Mouse (Mus musculus): ENCODE results near the gene Edem3.
"Not testable (repeated sequence)": the region's sequence is repeated elsewhere in the genome, so short reads cannot be mapped to it uniquely, and the experiment has no call there.

Edem3 gene

GRCm38 (mm10) chr1:151752946-151753345 lies 2.2 kb upstream of the Edem3 start:
- DNase-seq (ENCODE audit: low spot score): no peak

GRCm38 (mm10) chr1:151753374-151753929 lies 1.7 kb upstream of the Edem3 start:
- DNase-seq (ENCODE audit: low spot score): no peak

- DNase-seq (ENCODE audit: low spot score): peak; percentile 11
Measured at GRCm38 (mm10) chr1:151754028-151754489, 1.1 kb upstream of the Edem3 start.

- no peak for DNase-seq (ENCODE audit: low spot score)
Measured at GRCm38 (mm10) chr1:151755660-151756424, 671 bp downstream of the Edem3 start.

GRCm38 (mm10) chr1:151756425-151756728 lies 1.2 kb downstream of the Edem3 start:
- no peak for DNase-seq (ENCODE audit: low spot score)

GRCm38 (mm10) chr1:151758301-151758700 lies 3.1 kb downstream of the Edem3 start:
- DNase-seq (ENCODE audit: low spot score): no peak

- DNase-seq (ENCODE audit: low spot score): no peak
Measured at GRCm38 (mm10) chr1:151758991-151759390, 3.8 kb downstream of the Edem3 start.

- no peak for DNase-seq (ENCODE audit: low spot score)
Measured at GRCm38 (mm10) chr1:151764236-151764635, 9.1 kb downstream of the Edem3 start.

GRCm38 (mm10) chr1:151766166-151766565 lies 11.0 kb downstream of the Edem3 start:
- no peak for DNase-seq (ENCODE audit: low spot score)

GRCm38 (mm10) chr1:151766976-151767654 lies 11.9 kb downstream of the Edem3 start:
- no peak for DNase-seq (ENCODE audit: low spot score)

GRCm38 (mm10) chr1:151769200-151769913 lies 14.2 kb downstream of the Edem3 start:
- DNase-seq (ENCODE audit: low spot score): no peak

GRCm38 (mm10) chr1:151777616-151778015 lies 22.4 kb downstream of the Edem3 start:
- DNase-seq (ENCODE audit: low spot score): no peak

GRCm38 (mm10) chr1:151778592-151778991 lies 23.4 kb downstream of the Edem3 start:
- DNase-seq (ENCODE audit: low spot score): no peak

- no peak for DNase-seq (ENCODE audit: low spot score)
Measured at GRCm38 (mm10) chr1:151779306-151779705, 24.1 kb downstream of the Edem3 start.

- DNase-seq (ENCODE audit: low spot score): no peak
Measured at GRCm38 (mm10) chr1:151781447-151781846, 26.3 kb downstream of the Edem3 start.

- no peak for DNase-seq (ENCODE audit: low spot score)
Measured at GRCm38 (mm10) chr1:151783403-151783802, 28.2 kb downstream of the Edem3 start.

GRCm38 (mm10) chr1:151786406-151786805 lies 31.2 kb downstream of the Edem3 start:
- DNase-seq (ENCODE audit: low spot score): no peak

GRCm38 (mm10) chr1:151789136-151789535 lies 34.0 kb downstream of the Edem3 start:
- no peak for DNase-seq (ENCODE audit: low spot score)

- not testable (repeated sequence) for DNase-seq (ENCODE audit: low spot score)
Measured at GRCm38 (mm10) chr1:151792076-151792475, 36.9 kb downstream of the Edem3 start.

- DNase-seq (ENCODE audit: low spot score): not testable (repeated sequence)
Measured at GRCm38 (mm10) chr1:151802795-151803194, 47.6 kb downstream of the Edem3 start.

GRCm38 (mm10) chr1:151807286-151807685 lies 52.1 kb downstream of the Edem3 start:
- no peak for DNase-seq (ENCODE audit: low spot score)

GRCm38 (mm10) chr1:151810628-151811421 lies 55.7 kb downstream of the Edem3 start:
- DNase-seq (ENCODE audit: low spot score): no peak
